Mouse (Mus musculus) lung, adult 2 months (tissue): ENCODE results near the gene Cited4. TPM values are rescaled to one million over a fixed set of nuclear protein-coding genes. Genes with fewer than 3 reads are reported as not detected.

Experiments used
- DNase-seq: peaks from one replicate; pipeline ENCODE4 v3.0.0; 2022
- H3K4me1 ChIP-seq: fragments of 200-500 bp; 2 replicates; pipeline ENCODE4 v1.6.1; 2011; ENCODE audit warnings: low read length; ENCODE audit not compliant: control insufficient read depth, insufficient read depth
- H3K4me3 ChIP-seq: fragments of 200-500 bp; replicated peaks from 2 replicates; pipeline ENCODE3; 2011; ENCODE audit warnings: low read depth, mild to moderate bottlenecking, control low read depth, low read length; ENCODE audit errors: extremely low read depth
- CTCF ChIP-seq: fragments of 200-500 bp; IDR thresholded peaks from 2 replicates; pipeline ENCODE4 v1.5.1; 2011; ENCODE audit warnings: mild to moderate bottlenecking, low read length, control low read depth; ENCODE audit not compliant: insufficient read depth
- POLR2A ChIP-seq: fragments of 200-500 bp; IDR thresholded peaks from 2 replicates; pipeline ENCODE4 v1.6.1; 2011; ENCODE audit warnings: low read depth, mild to moderate bottlenecking, control low read depth, low read length, borderline replicate concordance; ENCODE audit errors: extremely low read depth
- WGBS: fragments of 180-500 bp; shearing (Covaris S2); methylation state at CpG from one replicate; pipeline ENCODE4 v1.1.7; 2018; 5-methylcytosine and 5-hydroxymethylcytosine counted together
- polyA plus RNA-seq: library from polyadenylated mRNA; depleted of rRNA; stranded (reverse); fragments of >200 nt; gene quantifications from 2 replicates; pipeline ENCODE4 v1.2.3, GENCODE M21; 2012

The Cited4 gene
- polyA plus RNA-seq, 1 experiment, result 9.3 TPM

- WGBS, result 63% methylated on average over 4 of the region's 4 CpGs
- Histone ChIP-seq H3K4me1 (no peaks in the 10 kb centered on the region), H3K4me3 (no peak overlapping the region)
- DNase-seq, result no peak
- TF ChIP-seq CTCF (no peak), POLR2A (no peak)
Measured at GRCm38 (mm10) chr4:120660485-120660884, 5.9 kb upstream of the Cited4 start.

DNA sequence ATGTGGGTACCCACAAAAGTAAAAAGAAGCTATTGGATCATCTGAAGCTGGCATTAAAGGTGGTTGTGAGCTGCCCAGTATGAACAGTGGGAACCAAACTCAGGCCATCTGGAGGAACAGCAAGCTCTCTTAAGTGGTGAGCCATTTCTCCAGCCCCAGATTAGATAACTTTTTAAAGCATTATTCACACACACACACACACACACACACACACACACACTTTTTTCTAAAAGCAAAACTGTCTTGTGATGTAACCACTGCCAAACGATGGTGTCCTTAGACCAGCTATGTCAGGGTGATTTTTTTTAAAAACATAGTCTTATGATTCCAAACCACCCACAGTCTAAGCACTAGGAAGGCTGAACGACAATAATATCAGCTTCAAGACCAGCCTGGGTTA, 1.8 kb upstream of the Cited4 start:
- WGBS, result 81% methylated on average over 2 of the region's 2 CpGs

GRCm38 (mm10) chr4:120665144-120665700, 1.1 kb upstream of the Cited4 start:
- H3K4me1 ChIP-seq, result peaks cover 4% of the 10 kb centered on the region
- H3K4me3 ChIP-seq, result no peak overlapping the region
- no peak for TF ChIP-seq CTCF
- no peak for TF ChIP-seq POLR2A
- DNase-seq, result no peak
- 65% methylated on average over 4 of the region's 4 CpGs for WGBS

More for the DNA sequence above, 1.8 kb upstream of the Cited4 start:
- no peak for TF ChIP-seq POLR2A
- no peak for TF ChIP-seq CTCF
- Histone ChIP-seq H3K4me1 (peaks cover 4% of the 10 kb centered on the region), H3K4me3 (no peak overlapping the region)
- DNase-seq, result no peak

DNA sequence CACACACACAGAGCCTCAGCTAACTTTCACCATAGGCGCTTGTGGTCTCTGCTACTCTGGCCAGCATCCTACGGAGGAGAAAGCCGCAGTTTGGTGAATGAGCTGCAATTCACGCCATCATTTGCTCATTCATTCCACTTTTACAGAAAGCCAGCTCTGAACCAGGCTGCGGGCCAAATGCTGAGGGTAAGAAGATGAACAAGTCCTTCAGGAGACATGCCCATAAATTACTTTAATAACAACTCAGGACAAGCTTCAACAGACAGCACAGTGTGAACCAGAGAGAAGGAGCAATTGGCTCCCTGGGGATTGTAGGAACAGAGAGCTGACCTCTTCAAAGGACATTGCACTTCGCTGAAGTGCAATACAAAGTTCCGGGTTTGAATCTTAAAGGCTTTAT, 590 bp upstream of the Cited4 start:
- WGBS, result 70% methylated on average over 7 of the region's 7 CpGs
- Histone ChIP-seq H3K4me3 (no peak overlapping the region), H3K4me1 (peaks cover 4% of the 10 kb centered on the region)
- TF ChIP-seq POLR2A, result no peak
- no peak for TF ChIP-seq CTCF
- no peak for DNase-seq

- 1% methylated on average over 50 of the region's 50 CpGs for WGBS
- Histone ChIP-seq H3K4me3 (peak overlapping the region; percentile 40), H3K4me1 (peaks cover 4% of the 10 kb centered on the region)
- peak; percentile 56 for DNase-seq
- TF ChIP-seq CTCF, result no peak
- TF ChIP-seq POLR2A, result no peak
Measured at GRCm38 (mm10) chr4:120667045-120667501, 701 bp downstream of the Cited4 start.

DNA sequence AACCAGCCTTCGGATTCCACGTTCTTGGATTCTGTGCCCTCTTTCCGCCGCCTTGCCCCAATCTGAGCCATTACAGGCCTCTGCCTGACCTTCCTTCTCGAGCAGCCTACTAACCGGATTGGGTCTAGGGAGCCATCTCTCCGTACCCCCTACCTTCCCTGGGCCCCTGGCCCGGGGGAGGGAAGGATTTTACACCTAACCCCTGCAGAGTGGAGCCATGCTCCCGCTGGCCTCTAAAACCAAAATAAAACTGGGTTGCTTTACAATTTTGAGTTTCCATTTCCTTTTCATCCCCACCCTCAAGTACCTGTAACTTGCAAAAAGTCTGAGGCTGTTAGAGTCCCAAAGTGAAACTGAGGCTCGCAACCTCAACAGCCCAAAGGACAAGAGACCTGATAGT, 1.2 kb downstream of the Cited4 start:
- peak overlapping the region; percentile 40 for H3K4me3 ChIP-seq
- no peak for TF ChIP-seq CTCF
- TF ChIP-seq POLR2A, result no peak
- peaks cover 4% of the 10 kb centered on the region for H3K4me1 ChIP-seq
- WGBS, result 44% methylated on average over 10 of the region's 10 CpGs
- no peak for DNase-seq

DNA sequence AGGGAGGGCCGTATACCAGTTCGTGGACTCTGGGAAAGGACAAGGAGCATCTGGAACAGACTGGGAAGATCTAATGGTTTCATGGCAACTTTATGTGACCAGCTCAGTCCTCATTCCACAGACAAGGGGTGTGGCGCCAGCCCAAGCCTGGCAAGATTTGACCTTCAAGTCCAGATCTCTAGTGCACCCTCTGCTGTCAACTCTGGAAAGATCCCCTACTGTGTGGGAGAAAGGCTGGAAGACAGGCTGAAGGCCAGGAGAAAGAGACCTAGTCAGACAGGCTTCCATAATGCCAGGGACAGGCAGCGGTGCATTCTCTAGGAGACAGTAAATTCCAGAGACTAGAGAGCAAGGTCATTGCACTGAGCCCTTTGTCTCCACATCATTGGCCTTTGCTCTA, 2.2 kb downstream of the Cited4 start:
- WGBS, result 93% methylated on average over 4 of the region's 4 CpGs
- DNase-seq, result peak; percentile 13
- Histone ChIP-seq H3K4me3 (no peak overlapping the region), H3K4me1 (peaks cover 4% of the 10 kb centered on the region)
- peak; percentile 5; the same call in 1 of the 2 replicates for TF ChIP-seq CTCF
- no peak for TF ChIP-seq POLR2A

GRCm38 (mm10) chr4:120669585-120669984, 3.2 kb downstream of the Cited4 start:
- TF ChIP-seq POLR2A (no peak), CTCF (no peak)
- no peak overlapping the region for H3K4me3 ChIP-seq
- no peak for DNase-seq
- peaks cover 4% of the 10 kb centered on the region for H3K4me1 ChIP-seq
- 51% methylated on average over 5 of the region's 5 CpGs for WGBS

- H3K4me3 ChIP-seq, result no peak overlapping the region
- WGBS, result 63% methylated on average over 12 of the region's 12 CpGs
- peaks cover 4% of the 10 kb centered on the region for H3K4me1 ChIP-seq
- TF ChIP-seq POLR2A (no peak), CTCF (no peak)
- DNase-seq, result no peak
Measured at GRCm38 (mm10) chr4:120671046-120671445, 4.7 kb downstream of the Cited4 start.

GRCm38 (mm10) chr4:120673606-120674005, 7.2 kb downstream of the Cited4 start:
- Histone ChIP-seq H3K4me1 (no peaks in the 10 kb centered on the region), H3K4me3 (no peak overlapping the region)
- no peak for DNase-seq
- TF ChIP-seq CTCF (no peak), POLR2A (no peak)
- 79% methylated on average over 3 of the region's 3 CpGs for WGBS
